ENCODE assay signal across 11 mouse cellular contexts in genomic region chr2:147182709-147183260, GRCm38 (mm10). TPM values are rescaled to one million over a fixed set of nuclear protein-coding genes. Genes with fewer than 3 reads are reported as not detected.
DNase-seq lines count a peak whose midpoint lies in the region; ATAC-seq lines count a peak whose summit lies in the region.
"Had no signal": no experiment of that assay in that cellular context is flagged by ENCODE, and none has a peak within 500 bp of the region (broad histone marks: within the 10 kb centered on the region; RNA-seq: fewer than 3 reads in every experiment).

No protein-coding gene starts in this region.

- H3K9me3 ChIP-seq in kidney, embryonic 16.5 days (ENCODE audit: low read length): no peaks in the 10 kb centered on the region
- no peaks in the 10 kb centered on the region for H3K9me3 ChIP-seq in midbrain, embryonic 16.5 days (replicated peaks; ENCODE audit: control insufficient read depth, low read length, poor library complexity, severe bottlenecking)
- H3K9me3 ChIP-seq: lung, embryonic 15.5 days had no signal

- H3K9ac ChIP-seq in kidney, embryonic 16.5 days (replicated peaks; ENCODE audit: low read length): no peak overlapping the region
- no peak overlapping the region for H3K9ac ChIP-seq in midbrain, embryonic 16.5 days (ENCODE audit: low read depth, low read length)
- H3K9ac ChIP-seq: lung, embryonic 15.5 days had no signal

- ATAC-seq in kidney, embryonic 16.5 days (ENCODE audit: low FRiP score, low TSS enrichment): no peak
- ATAC-seq in midbrain, embryonic 16.5 days: no peak

- H3K4me3 ChIP-seq in kidney, embryonic 16.5 days (ENCODE audit: low read length): no peak overlapping the region
- H3K4me3 ChIP-seq in midbrain, embryonic 16.5 days (ENCODE audit: low read depth, low read length): peak overlapping the region; percentile 32
- H3K4me3 ChIP-seq: lung, embryonic 15.5 days had no signal

- WGBS in kidney, embryonic 16.5 days: 5% methylated on average over 25 of the region's 25 CpGs
- 6% methylated on average over 25 of the region's 25 CpGs for WGBS in midbrain, embryonic 16.5 days

- H3K4me1 ChIP-seq in kidney, embryonic 16.5 days (ENCODE audit: insufficient read depth, low read length): peaks cover 13% of the 10 kb centered on the region; the same call in 1 of the 2 replicates
- peaks cover 13% of the 10 kb centered on the region for H3K4me1 ChIP-seq in midbrain, embryonic 16.5 days (ENCODE audit: control insufficient read depth, insufficient read depth, low read length)

- DNase-seq in kidney, adult 18-20 months: peak; percentile 52
- DNase-seq in embryo, embryonic 11 days: peak; percentile 59
- peak; percentile 75 for DNase-seq in kidney, adult 9 months
- DNase-seq in lung, postnatal 4 days: no peak
- DNase-seq in ovary, postnatal 36 days (ENCODE audit: low spot score): no peak
- DNase-seq in layer of hippocampus, postnatal 14 days (ENCODE audit: low spot score in 2 of 2): no peak
- DNase-seq: gastrocnemius, postnatal 36 days had no signal

- no peak overlapping the region for H3K4me2 ChIP-seq in kidney, embryonic 16.5 days (replicated peaks; ENCODE audit: low read depth, low read length)
- H3K4me2 ChIP-seq in midbrain, embryonic 16.5 days (ENCODE audit: low read length): peak overlapping the region; percentile 25; the same call in 1 of the 2 replicates
- H3K4me2 ChIP-seq: lung, embryonic 15.5 days had no signal

- H3K27me3 ChIP-seq in kidney, embryonic 16.5 days (ENCODE audit: insufficient read depth, low read length): peaks cover 93% of the 10 kb centered on the region
- peaks cover 60% of the 10 kb centered on the region for H3K27me3 ChIP-seq in midbrain, embryonic 16.5 days (ENCODE audit: control insufficient read depth, insufficient read depth, low read depth, low read length)

- no peak overlapping the region for H3K27ac ChIP-seq in kidney, embryonic 16.5 days (ENCODE audit: low read length)
- H3K27ac ChIP-seq in midbrain, embryonic 16.5 days (ENCODE audit: low read length): peak overlapping the region; percentile 42; the same call in 1 of the 2 replicates
- H3K27ac ChIP-seq: lung, embryonic 15.5 days had no signal

- no peaks in the 10 kb centered on the region for H3K36me3 ChIP-seq in kidney, embryonic 16.5 days (ENCODE audit: insufficient read depth, low read length)
- no peaks in the 10 kb centered on the region for H3K36me3 ChIP-seq in midbrain, embryonic 16.5 days (ENCODE audit: control insufficient read depth, insufficient read depth, low read length)
- H3K36me3 ChIP-seq: lung, embryonic 15.5 days had no signal

RNA-seq across cellular contexts. Expression of gene Nkx2-2, which starts 11.3 kb away (rescaled TPM):
- polyA plus RNA-seq in kidney, embryonic 16.5 days (2015; fragmentation: Nextera tagmentation; extraction: Ambion mirVana): not detected in 2 replicates
- polyA plus RNA-seq in midbrain, embryonic 16.5 days (2015; fragmentation: Nextera tagmentation; extraction: Ambion mirVana): 8.5 and 8.7 TPM in 2 replicates
- 10 to 100 TPM; 16.0 to 17.0 TPM for total RNA-seq in layer of hippocampus, postnatal 14 days (2021)
- total RNA-seq: CH12.LX; gastrocnemius, postnatal 36 days had no signal
- polyA plus RNA-seq: lung, embryonic 15.5 days had no signal

Comparison
In these comparisons a context has a peak if more than half of its experiments do, and no peak if none do; other contexts are left out.
1. DNase-seq: peak in kidney, adult 18-20 months (single experiment), embryo, embryonic 11 days (single experiment) and kidney, adult 9 months (single experiment); none in lung, postnatal 4 days (0 of 2), ovary, postnatal 36 days (single experiment) and layer of hippocampus, postnatal 14 days (0 of 2).